Mouse (Mus musculus) thymus, adult 2 months (tissue): ENCODE data around the gene Aldh3a1.

Experiments used
- CTCF ChIP-seq: fragments of 200-500 bp; IDR thresholded peaks from 2 replicates; pipeline ENCODE4 v1.5.1; 2012; ENCODE audit warnings: mild to moderate bottlenecking, control low read depth, low read length, moderate library complexity, borderline replicate concordance; ENCODE audit not compliant: control insufficient read depth, poor library complexity, insufficient read depth; ENCODE audit errors: extremely low read depth
- POLR2A ChIP-seq: fragments of 200-500 bp; IDR thresholded peaks from 2 replicates; pipeline ENCODE4 v1.6.1; 2012; ENCODE audit warnings: mild to moderate bottlenecking, low read length, control low read depth, moderate library complexity; ENCODE audit not compliant: control insufficient read depth, poor library complexity, insufficient read depth; ENCODE audit errors: extremely low read depth

DNA sequence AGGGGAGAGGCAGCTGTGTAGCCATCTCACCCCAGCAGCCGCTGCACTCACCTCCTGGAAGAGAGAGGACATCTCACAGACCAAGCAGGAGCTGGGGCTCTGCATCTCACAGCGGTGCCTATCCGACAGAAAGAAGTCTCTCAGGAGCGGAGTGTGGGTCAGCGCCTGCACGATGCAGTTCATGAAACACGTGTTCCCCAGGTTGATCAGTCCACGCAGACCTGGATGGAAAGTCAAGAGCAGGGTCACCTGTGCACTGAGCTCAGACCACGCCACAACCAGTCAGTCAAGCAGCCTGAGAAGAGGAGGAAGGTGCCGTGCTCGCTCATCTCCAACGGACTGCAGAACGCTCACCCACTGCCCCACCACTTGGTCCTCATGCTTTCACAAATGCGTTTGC, 44.6 kb upstream of the Aldh3a1 start:
- no peak for TF ChIP-seq POLR2A
- no peak for TF ChIP-seq CTCF
